ENCODE assay signal across 23 mouse cellular contexts in the genomic region with DNA sequence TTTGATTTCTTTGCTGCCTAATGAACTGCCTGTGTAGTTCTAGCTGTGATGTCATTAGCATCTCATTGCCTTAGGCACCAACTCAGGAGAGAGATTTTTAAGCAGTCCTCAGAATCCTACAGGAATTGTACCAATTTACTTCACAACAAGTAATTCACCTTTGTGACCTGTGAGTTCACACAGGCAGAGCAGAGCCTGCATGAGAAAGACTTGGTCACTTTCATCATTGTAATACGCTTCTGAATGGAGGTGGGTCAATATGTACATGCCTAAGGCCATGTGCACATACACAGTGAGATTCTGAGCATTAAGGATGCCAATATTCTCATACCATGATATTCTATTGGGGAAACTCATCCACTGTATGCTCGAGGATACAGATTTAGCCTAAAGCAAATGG.
"Had no signal": no experiment of that assay in that cellular context is flagged by ENCODE, and none has a peak within 500 bp of the region (broad histone marks: within the 10 kb centered on the region; RNA-seq: fewer than 3 reads in every experiment).

No protein-coding gene starts in this region.

- H3K4me2 ChIP-seq: limb, embryonic 13.5 days; liver, embryonic 12.5 days; liver, embryonic 15.5 days; lung, embryonic 15.5 days; neural tube, embryonic 12.5 days; neural tube, embryonic 15.5 days; stomach, embryonic 15.5 days had no signal

- H3K27ac ChIP-seq: kidney, postnatal 0 days; layer of hippocampus, adult 2 months; limb, embryonic 10.5 days; limb, embryonic 13.5 days; liver, embryonic 12.5 days; liver, embryonic 15.5 days; lung, embryonic 15.5 days; neural tube, embryonic 12.5 days; neural tube, embryonic 15.5 days; stomach, embryonic 15.5 days had no signal

- H3K4me1 ChIP-seq: limb, embryonic 13.5 days; liver, embryonic 12.5 days; liver, embryonic 15.5 days; lung, embryonic 15.5 days; megakaryocyte, embryonic 14.5 days; neural tube, embryonic 12.5 days; neural tube, embryonic 15.5 days; stomach, embryonic 15.5 days had no signal

- H3K27me3 ChIP-seq: limb, embryonic 13.5 days; liver, embryonic 12.5 days; liver, embryonic 15.5 days; lung, embryonic 15.5 days; megakaryocyte, embryonic 14.5 days; neural tube, embryonic 12.5 days; neural tube, embryonic 15.5 days; stomach, embryonic 15.5 days had no signal

- ATAC-seq: liver, embryonic 12.5 days had no signal

- H3K9me3 ChIP-seq: limb, embryonic 10.5 days; limb, embryonic 13.5 days; liver, embryonic 12.5 days; liver, embryonic 15.5 days; lung, embryonic 15.5 days; megakaryocyte, embryonic 14.5 days; neural tube, embryonic 12.5 days; neural tube, embryonic 15.5 days; stomach, embryonic 15.5 days had no signal

- H3K36me3 ChIP-seq: limb, embryonic 10.5 days; limb, embryonic 13.5 days; liver, embryonic 12.5 days; liver, embryonic 15.5 days; lung, embryonic 15.5 days; stomach, embryonic 15.5 days had no signal

- DNase-seq: kidney, adult 2 months; kidney, postnatal 25 days; layer of hippocampus, adult 9-11 months; liver; lung, adult 18-20 months; lung, postnatal 10 days; lung, postnatal 36 days; right cerebral cortex, adult 18-20 months; right cerebral cortex, postnatal 14 days; right cerebral cortex, postnatal 4 days; spleen, adult 18-20 months; thymus, postnatal 25 days had no signal

- H3K9ac ChIP-seq: limb, embryonic 13.5 days; liver, embryonic 12.5 days; liver, embryonic 15.5 days; lung, embryonic 15.5 days; neural tube, embryonic 12.5 days; neural tube, embryonic 15.5 days; stomach, embryonic 15.5 days had no signal

- H3K4me3 ChIP-seq: layer of hippocampus, adult 2 months; limb, embryonic 10.5 days; limb, embryonic 13.5 days; liver, embryonic 12.5 days; liver, embryonic 15.5 days; lung, embryonic 15.5 days; megakaryocyte, embryonic 14.5 days; neural tube, embryonic 12.5 days; neural tube, embryonic 15.5 days; stomach, embryonic 15.5 days had no signal
